Mouse (Mus musculus): Measurements from ENCODE around the gene Olfml2a.
"Not testable (repeated sequence)": the region's sequence is repeated elsewhere in the genome, so short reads cannot be mapped to it uniquely, and the experiment has no call there.

Gene Olfml2a

GRCm38 (mm10) chr2:39010144-39010543 is 78.4 kb downstream of the Olfml2a start:
- not testable (repeated sequence) for DNase-seq (ENCODE audit: low read depth, low spot score)

GRCm38 (mm10) chr2:39011264-39011663 is 79.5 kb downstream of the Olfml2a start:
- no peak for DNase-seq (ENCODE audit: low read depth, low spot score)

DNA sequence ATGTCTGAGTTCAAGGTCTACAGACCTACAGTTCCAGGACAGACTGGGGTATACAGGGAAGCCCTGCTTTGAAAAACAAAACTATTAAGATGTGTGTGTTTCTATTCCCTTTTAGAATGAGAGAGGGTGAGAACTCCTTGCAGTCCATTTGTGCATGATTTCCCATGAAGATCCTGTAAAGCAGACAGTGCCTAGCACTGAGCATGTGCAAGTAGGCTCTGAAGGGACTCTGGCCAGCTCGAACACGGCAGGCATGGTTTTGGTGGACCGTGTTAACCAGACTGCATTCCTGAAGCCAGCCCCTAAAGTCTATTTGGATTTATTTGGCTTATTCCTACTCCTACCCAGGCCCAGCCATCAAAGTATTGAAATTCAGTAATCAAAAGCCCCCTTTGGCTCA is 80.2 kb downstream of the Olfml2a start:
- no peak for DNase-seq (ENCODE audit: low read depth, low spot score)

DNA sequence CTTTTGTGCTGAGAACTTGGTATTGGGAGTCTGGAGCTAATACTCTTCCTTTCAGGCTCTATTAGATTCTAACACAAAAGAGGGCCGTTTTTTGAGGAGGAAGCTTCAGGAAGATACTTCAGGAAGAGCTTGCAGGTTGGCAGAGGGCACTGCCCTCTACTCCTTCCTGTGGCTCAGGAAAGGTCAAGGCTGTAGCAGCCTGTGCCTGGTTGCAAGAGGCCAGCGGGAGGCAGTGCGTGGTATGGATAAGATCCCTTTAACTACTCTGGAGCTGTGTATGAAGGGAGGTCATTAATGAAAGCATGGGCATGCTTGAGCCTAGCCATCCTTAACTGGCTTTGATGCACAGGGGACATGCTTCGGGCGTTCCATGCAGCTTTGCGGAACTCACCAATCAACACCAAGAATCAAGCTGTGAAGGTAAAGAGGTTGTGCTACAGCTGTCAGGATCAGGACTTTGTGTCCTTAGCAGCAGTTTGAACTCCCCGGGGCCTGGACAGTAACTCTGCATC is 81.0 kb downstream of the Olfml2a start:
- no peak for DNase-seq (ENCODE audit: low read depth, low spot score)
